Mouse (Mus musculus): ENCODE measurements around the gene Tjp2.

Tjp2 gene

DNA sequence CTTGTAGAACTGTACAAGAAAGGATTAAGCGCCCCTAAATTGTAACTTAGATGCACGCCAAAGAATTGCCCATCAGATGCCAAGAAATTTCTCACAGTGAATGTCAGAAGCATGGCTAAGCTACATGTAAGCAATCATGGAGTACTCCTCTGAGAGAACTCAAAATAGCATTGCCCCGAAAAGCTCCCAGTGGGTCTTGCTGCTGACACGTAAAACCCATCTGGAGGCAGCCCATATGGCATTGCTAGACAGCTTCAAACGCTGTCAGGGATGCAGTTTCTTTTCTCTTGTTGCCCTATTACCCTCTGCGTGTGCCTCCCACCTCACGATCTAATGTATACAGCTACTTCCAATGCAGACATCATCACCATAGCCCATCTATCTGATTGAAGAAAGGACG, 166.0 kb downstream of the Tjp2 start:
- DNase-seq (ENCODE audit: low read depth, low spot score): peak; percentile 34

DNA sequence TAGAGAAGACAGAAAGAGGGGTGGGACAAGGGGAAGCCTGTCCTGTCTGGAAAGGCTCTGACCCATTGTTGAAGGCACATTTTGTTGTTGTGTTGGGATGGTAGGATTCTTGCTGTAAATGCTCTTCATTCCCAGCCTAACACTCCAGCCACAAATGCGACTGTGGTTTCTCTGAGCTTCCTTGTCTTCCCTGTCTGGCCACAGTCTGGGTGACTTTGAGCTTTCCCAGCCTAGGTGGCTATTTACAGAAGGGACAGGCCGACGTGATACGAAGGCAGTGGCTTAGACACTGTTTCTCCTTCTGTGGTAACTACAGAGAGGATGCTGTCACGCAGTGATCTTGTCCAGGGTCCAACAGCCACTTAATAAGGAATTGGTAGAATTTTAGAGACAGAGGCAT, 166.8 kb downstream of the Tjp2 start:
- DNase-seq (ENCODE audit: low read depth, low spot score): no peak

DNA sequence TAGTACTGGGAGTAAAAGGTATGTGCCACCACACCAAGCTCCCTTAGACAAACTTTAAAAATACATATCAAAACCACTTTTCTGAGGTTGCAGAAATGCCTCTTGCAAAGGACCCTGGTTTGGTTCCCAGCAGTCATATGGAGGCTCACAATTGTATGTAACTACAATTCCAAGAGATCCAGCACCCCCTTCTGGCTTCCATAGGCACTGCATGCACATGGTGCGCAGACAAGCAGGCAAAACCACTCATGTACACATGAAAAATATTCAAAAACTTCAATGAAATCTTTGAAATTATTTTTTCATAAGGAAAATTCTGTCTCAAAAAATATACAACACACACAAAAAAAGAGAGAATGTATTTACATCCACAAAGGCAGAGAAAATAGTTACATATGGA, 167.9 kb downstream of the Tjp2 start:
- DNase-seq (ENCODE audit: low read depth, low spot score): no peak

DNA sequence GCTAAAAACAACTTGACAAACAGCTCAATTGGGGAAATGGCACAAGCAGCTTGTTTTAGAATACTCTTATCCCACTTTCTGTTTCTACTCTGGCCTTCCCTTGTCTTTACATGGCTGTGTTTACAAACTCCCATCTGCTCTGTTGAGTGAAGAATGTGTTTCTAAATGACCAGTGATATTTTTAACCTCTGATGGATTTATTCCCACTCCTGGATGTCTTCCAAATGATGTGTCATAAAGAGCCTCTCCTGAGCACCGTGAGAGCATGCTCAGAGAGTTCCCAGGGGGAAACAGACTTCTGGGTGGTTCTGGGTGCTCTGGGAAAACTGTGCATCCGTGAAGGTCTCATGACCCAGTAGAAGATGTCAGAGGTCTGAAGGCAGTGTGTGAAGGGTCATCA, 169.9 kb downstream of the Tjp2 start:
- peak; percentile 72 for DNase-seq (ENCODE audit: low read depth, low spot score)

DNA sequence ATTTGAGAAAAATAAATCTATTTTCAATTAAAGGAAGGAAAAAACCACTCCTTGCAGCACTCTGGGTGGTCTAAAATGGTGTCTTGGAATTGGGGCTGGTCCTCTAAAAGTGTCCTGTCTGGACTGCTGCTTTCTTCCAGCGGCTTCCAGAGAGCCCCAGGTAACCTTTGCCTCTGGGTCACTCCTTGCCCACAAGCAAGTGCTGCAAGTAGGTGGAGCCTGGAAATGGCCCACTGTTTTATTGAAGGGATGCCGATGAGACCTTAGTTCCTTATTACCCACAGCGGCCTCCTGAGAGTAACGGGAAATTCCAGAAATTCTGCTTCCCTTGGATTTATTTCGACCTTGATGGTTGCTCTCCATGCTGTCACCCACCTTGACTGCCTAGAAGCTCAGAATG, 170.6 kb downstream of the Tjp2 start:
- no peak for DNase-seq (ENCODE audit: low read depth, low spot score)

DNA sequence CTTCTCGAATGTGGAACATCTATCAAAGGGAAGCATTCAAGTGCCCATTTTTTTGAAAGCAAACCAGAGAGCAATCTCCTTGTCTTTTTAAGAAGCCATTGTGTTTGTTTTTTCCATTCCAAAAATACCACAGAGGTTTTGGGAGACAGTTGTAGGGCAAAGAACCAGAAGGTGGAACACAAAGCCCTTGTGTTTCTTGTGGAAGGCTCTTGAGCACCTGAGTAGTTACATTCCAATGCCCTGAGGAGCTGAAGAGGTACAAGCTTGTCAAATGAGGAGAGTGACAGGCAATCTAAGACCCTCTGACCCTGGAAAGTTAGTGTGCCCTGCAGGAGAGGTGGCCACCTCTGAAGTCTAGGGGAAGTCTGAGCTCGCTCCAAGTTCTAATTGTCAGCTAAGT, 174.3 kb downstream of the Tjp2 start:
- peak; percentile 9 for DNase-seq (ENCODE audit: low read depth, low spot score)

DNA sequence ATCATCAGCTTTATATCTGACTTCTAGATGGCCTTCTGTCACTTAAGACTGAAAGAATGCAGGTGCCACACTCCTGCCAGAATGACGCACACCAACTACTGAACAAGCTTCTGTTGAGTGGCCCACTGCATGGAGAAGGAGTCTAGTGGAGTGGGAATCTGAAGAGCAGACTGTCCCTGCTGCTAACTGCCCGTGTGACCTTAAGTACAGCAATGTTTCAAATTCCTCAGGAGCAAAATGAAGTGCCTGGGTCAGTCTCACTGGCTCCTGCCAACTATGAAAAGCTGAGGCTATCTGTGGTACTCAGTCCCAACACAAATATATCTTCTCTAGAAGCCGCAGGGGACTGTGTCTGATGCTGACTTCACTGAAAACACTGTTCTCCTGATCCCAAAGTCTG, 175.5 kb downstream of the Tjp2 start:
- DNase-seq (ENCODE audit: low read depth, low spot score): no peak

DNA sequence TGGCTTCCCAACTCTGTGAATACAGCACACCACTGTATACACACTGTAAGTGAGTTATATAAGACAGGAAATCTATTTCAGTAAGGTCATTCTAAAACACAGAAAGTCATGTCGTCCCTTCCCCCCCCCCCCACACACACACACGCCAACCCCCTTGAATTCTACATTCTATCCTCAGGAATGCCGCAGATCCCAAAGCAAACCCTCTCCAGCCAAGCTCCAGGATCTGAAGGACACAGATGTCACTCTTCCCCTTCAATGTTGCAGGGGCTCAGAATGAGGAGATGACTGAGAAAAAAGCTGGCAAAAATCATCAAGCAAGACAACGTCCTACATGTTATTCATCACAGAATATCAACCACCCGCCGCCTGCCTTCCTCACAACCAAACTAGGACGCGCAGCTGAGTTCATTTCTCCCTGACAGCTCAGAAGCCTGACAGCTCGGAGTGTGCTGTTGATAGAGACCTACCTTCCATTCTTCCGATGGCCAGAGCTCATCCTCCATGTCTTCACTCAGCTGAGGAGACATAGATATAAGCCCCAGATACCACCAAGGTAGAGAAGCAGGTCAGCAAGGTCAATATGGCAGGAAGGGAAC, 178.3 kb downstream of the Tjp2 start:
- DNase-seq (ENCODE audit: low read depth, low spot score): no peak
